Mouse (Mus musculus) cerebellum, adult 2 months (tissue): ENCODE measurements around the gene Dppa2. TPM values are rescaled to one million over a fixed set of nuclear protein-coding genes. Genes with fewer than 3 reads are reported as not detected.
"Not testable (repeated sequence)": the region's sequence is repeated elsewhere in the genome, so short reads cannot be mapped to it uniquely, and the experiment has no call there.

Source experiments
- DNase-seq, 2 experiments: peaks; one replicate each; pipeline ENCODE4 v3.0.0; 2021
- H3K27ac ChIP-seq: fragments of 200-500 bp; 2 replicates; pipeline ENCODE4 v1.5.1; 2012; ENCODE audit warnings: low read length, control low read depth, inconsistent platforms; ENCODE audit not compliant: insufficient read depth
- H3K27me3 ChIP-seq: fragments of 200-500 bp; 2 replicates; pipeline ENCODE4 v1.6.1; 2012; ENCODE audit warnings: inconsistent platforms, mild to moderate bottlenecking, low read length, moderate library complexity; ENCODE audit not compliant: control insufficient read depth, insufficient read depth
- H3K4me1 ChIP-seq: fragments of 200-500 bp; 2 replicates; pipeline ENCODE4 v1.6.1; 2011; ENCODE audit warnings: low read length; ENCODE audit not compliant: control insufficient read depth, insufficient read depth
- H3K4me3 ChIP-seq: fragments of 200-500 bp; replicated peaks from 2 replicates; pipeline ENCODE3; 2011; ENCODE audit warnings: mild to moderate bottlenecking, low read depth, low read length, control low read depth; ENCODE audit not compliant: insufficient read depth
- CTCF ChIP-seq: fragments of 200-500 bp; IDR thresholded peaks from 2 replicates; pipeline ENCODE4 v1.5.1; 2011; ENCODE audit warnings: low read depth, mild to moderate bottlenecking, control low read depth, low read length, moderate library complexity, borderline replicate concordance; ENCODE audit not compliant: insufficient read depth
- POLR2A ChIP-seq: fragments of 200-500 bp; IDR thresholded peaks from 2 replicates; pipeline ENCODE4 v1.6.1; 2011; ENCODE audit warnings: low read length, control low read depth, borderline replicate concordance; ENCODE audit not compliant: insufficient read depth
- WGBS: fragments of 180-500 bp; shearing (Covaris S2); methylation state at CpG from one replicate; pipeline ENCODE4 v1.1.7; 2018; 5-methylcytosine and 5-hydroxymethylcytosine counted together
- polyA plus RNA-seq: library from polyadenylated mRNA; depleted of rRNA; stranded (reverse); fragments of >200 nt; gene quantifications from 2 replicates; pipeline ENCODE4 v1.2.3, GENCODE M21; 2012

The Dppa2 gene
- polyA plus RNA-seq, 1 experiment: 0.20 TPM

DNA sequence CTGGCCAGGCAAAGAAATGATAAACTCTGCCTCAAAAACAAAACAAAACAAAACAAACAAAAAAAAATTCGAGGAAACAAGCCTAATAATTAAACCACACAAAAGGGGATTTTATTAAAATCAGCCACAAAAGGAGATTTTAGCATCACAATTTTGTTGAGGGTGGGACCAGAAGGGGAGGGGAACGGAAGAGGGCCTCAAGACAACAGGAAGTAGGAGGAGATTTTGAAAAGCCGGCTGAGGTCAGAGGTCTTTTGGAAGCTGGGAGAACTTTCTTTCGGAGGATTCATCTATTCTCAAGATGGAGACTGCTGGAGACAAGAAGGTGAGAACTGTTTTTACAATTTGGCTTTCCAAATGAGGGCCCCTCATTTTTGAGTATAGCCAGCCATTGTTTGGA is 20.2 kb upstream of the Dppa2 start, which contains the start of gene Dppa4:
Gene Dppa4 (plus strand): TSS at position 217 of the 400 bp plus-strand sequence.
- no peak for DNase-seq
- Histone ChIP-seq H3K27ac (no peak within 1 kb of the TSS), H3K4me1 (no peaks in the 10 kb centered on the region), H3K27me3 (no peaks in the 10 kb centered on the region), H3K4me3 (no peak within 1 kb of the TSS)
- 80% methylated on average over 4 of the region's 4 CpGs for WGBS
- TF ChIP-seq POLR2A (no peak), CTCF (no peak)

DNA sequence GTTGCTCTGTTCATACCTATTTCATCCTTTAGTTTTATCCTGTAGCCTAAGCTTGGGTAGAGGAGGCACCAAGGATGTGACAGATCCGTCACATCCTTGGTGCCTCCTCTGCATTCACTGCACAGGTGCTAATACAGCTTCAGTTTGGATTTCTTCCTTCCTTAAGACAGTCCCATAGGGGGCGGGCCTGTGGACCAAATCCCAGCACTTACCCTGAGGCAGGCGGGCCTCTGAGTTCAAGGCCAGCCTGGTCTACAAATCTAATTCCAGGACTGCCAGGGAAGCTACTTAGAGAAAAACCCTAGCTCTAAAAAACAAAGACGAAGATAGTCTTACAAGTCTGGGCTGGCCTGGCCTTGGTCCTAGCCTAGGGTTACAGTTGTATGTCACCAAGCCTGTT is 18.2 kb upstream of the Dppa2 start:
- Histone ChIP-seq H3K4me1 (no peaks in the 10 kb centered on the region), H3K27me3 (no peaks in the 10 kb centered on the region), H3K27ac (no peak overlapping the region), H3K4me3 (no peak overlapping the region)
- no peak for TF ChIP-seq CTCF
- no peak for TF ChIP-seq POLR2A
- DNase-seq: no peak
- WGBS: 97% methylated on average over 4 of the region's 4 CpGs

- H3K4me3 ChIP-seq: no peak overlapping the region
- TF ChIP-seq POLR2A: no peak
- TF ChIP-seq CTCF: no peak
Measured at GRCm38 (mm10) chr16:48297384-48298136, 6.1 kb upstream of the Dppa2 start.

DNA sequence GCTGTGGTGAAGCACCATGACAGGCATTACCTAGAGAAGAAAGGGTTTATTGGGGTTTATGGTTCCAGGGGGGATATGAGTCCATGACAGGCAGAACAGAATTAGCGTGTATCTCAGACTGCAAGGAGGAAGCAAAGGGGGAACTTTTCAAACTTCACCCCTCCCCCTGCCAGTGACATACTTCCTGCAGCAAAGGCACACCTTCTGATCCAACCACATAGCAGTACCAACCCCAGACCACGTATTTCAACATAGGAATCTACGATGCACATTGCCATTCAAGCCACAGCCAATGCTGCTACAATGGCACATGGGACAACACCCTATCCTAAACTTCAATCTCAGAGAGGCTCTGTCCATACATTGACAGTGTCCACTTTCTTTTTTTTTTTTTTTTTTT is 3.8 kb upstream of the Dppa2 start:
- Histone ChIP-seq H3K27me3 (no peaks in the 10 kb centered on the region), H3K4me3 (no peak overlapping the region), H3K4me1 (no peaks in the 10 kb centered on the region), H3K27ac (no peak overlapping the region)
- TF ChIP-seq POLR2A: no peak
- no peak for TF ChIP-seq CTCF
- 98% methylated on average over 3 of the region's 3 CpGs for whole genome bisulfite sequencing
- DNase-seq: no peak

More at GRCm38 (mm10) chr16:48297384-48298136, 6.1 kb upstream of the Dppa2 start:
- no peak for DNase-seq
- WGBS: 88% methylated on average over 14 of the region's 14 CpGs
- Histone ChIP-seq H3K4me1 (no peaks in the 10 kb centered on the region), H3K27me3 (no peaks in the 10 kb centered on the region), H3K27ac (no peak overlapping the region)

DNA sequence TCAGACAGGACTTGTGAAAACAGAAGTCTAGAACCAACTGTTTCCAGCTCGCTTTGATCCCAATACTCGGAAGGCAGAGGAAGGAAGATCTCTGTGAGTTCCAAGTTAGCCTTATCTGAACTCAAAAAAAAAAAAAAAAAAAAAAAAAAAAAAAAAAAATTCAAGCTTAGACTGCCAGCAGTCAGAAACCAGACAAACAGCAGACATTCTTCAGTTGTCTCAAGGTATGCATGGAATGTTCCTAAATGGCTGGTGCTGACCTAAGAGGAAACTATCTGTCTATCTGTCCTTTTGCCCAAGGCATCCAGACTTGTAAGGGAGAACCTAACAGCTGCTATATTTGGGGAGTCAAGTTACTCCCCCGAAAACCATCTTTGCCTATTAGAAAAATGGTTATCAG is 275 bp downstream of the Dppa2 start:
- 92% methylated on average over 3 of the region's 3 CpGs for WGBS

GRCm38 (mm10) chr16:48308916-48309315 is 5.2 kb downstream of the Dppa2 start:
- not testable (repeated sequence) for H3K27me3 ChIP-seq, H3K4me3 ChIP-seq, H3K4me1 ChIP-seq, H3K27ac ChIP-seq, DNase-seq
- WGBS: 98% methylated on average over 10 of the region's 10 CpGs

More for the DNA sequence above, 275 bp downstream of the Dppa2 start:
- no peak overlapping the region for H3K4me3 ChIP-seq
- H3K4me1 ChIP-seq: no peaks in the 10 kb centered on the region
- DNase-seq: no peak
- TF ChIP-seq CTCF (no peak), POLR2A (no peak)
- H3K27me3 ChIP-seq: no peaks in the 10 kb centered on the region
- no peak overlapping the region for H3K27ac ChIP-seq

- DNase-seq: no peak
- TF ChIP-seq POLR2A (no peak), CTCF (no peak)
- Histone ChIP-seq H3K27me3 (no peaks in the 10 kb centered on the region), H3K27ac (no peak overlapping the region), H3K4me1 (no peaks in the 10 kb centered on the region), H3K4me3 (no peak overlapping the region)
- WGBS: 89% methylated on average over 12 of the region's 12 CpGs
Measured at GRCm38 (mm10) chr16:48309912-48310630, 6.4 kb downstream of the Dppa2 start.

GRCm38 (mm10) chr16:48315294-48315693 is 11.6 kb downstream of the Dppa2 start:
- peak; percentile 37 to 74 for DNase-seq
- no peak for TF ChIP-seq CTCF
- TF ChIP-seq POLR2A: no peak
- WGBS: 27% methylated on average over 3 of the region's 3 CpGs

More at GRCm38 (mm10) chr16:48315294-48315693, 11.6 kb downstream of the Dppa2 start:
- H3K27ac ChIP-seq: no peak overlapping the region; the same call in 1 of the 2 replicates
- H3K4me3 ChIP-seq: no peak overlapping the region
- no peaks in the 10 kb centered on the region for H3K4me1 ChIP-seq
- no peaks in the 10 kb centered on the region for H3K27me3 ChIP-seq
